Mouse (Mus musculus) R1 (cell line): Measurements from ENCODE around the gene Odr4.

Source experiments
- DNase-seq: peaks from one replicate; pipeline ENCODE4 v3.0.0-alpha.2; 2018; ENCODE audit warnings: low read depth, low spot score

The Odr4 gene

DNA sequence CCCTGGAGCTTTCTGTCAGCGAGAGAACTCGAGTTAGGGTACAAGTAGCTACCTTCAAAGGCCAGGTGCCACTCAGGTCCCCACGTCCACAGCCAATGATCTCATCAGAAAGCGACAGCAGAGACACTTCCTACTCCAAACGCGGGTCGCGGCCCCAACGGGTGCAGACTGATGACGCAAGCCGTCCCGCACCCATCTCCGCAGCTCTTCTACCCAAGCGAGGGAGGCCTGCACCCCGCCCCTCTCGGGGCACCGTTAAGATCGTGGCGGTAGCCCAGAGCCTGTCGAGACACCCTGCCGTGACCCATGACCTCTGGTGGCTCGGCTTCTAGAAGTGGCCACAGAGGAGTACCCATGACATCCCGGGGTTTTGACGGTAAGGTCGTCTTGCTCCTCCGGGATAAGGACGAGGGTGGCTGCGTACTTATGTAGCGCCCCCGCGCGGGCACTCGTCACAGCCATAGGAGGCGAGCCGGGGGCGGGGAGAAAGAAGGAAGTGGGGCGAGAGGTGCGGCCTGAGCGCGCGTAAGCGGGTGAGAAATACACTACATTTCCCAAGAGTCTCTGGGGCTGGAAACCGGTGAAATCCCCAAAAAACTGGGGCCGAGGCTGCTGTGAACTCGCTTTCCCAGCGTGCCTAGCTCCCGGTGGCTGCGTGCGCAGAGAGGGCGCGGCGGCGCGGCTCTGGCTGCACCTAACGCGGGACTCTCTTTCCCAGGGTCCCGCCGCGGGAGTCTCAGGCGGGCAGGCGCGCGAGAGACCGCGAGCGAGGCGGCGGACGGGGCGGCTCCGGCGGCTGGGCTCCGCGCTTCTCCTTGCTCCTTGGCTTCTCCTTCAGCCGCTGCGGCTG is at the start of gene Odr4, which contains the start of gene Tpr:
TSS of gene Odr4 (minus strand) at position 443 of the 850 bp plus-strand sequence.
TSS of gene Tpr (plus strand) at position 201 of the 850 bp plus-strand sequence.
- DNase-seq = peak; percentile 99

DNA sequence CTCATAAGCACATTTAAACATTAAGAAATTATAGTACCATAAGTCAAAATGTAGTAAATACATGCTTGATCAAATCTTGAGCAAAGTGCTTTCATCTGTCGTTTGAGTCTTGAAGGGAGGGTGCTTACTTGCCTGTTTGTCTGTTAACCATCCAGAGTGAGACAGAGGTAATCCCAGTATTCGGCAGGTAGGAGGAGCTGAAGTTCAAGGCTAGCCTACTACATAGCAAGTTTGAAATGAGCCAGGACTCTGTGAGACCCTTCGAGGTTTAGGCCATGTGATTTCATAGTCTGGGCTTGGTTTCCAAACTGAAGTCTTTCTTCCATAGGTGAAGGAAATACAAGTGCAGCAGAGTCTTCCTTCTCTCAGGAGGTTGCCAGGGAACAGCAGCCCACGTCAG is 48.9 kb upstream of the Odr4 start:
- peak; percentile 38 for DNase-seq

DNA sequence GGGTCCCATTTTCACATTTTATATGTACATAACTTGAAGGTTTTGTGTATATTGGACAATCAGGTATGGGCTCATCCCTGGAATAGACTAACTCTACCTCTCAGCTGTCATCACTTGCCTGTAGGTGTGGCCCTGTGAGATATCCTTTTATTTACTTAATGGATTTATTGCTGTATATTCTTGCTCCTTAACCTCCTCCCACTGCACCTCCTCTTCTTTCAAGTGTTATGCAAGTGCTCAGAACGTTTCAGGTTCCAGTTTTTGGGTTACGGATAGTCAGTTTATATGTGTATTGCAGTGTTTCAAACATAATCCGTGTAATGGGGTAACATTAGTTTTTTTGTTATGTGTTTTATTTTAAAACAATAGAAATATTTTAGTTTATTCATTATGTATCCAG is 45.8 kb upstream of the Odr4 start:
- DNase-seq = no peak

DNA sequence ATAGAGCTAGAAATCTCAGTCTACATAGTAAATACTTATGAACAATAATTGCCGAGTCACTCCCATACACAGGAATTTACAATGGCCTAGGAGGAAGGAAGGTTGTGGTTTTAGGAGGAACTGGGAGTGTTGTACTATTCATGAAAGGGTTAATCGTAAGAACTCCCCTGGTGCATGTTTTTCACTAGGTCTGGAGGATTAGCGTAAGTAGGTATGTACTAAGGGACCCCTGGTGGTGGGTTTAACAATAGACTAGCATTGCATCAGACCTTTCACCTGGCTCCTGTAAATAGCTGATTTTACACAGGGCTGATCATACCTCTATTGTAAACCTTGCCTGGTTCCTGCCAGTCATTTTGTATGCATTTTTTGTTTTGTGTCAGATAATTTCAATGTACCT is 33.3 kb upstream of the Odr4 start:
- DNase-seq = peak; percentile 86

DNA sequence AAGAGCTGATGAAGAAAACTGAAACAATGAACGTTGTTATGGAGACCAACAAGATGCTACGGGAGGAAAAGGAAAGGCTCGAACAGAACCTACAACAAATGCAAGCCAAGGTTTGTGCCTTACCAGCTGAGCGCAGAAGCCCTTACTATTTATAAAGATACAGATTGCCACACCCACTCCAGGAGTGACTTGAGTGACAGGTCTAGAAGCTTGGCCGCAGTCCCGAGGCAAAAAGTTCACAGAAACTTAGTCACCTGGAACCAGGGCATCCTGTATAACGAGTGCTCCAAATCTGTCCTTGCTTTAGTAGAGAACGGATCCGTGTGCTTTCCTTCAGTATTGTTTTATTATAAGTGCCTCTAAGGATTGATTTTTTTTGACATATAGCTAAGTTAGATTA is 32.8 kb upstream of the Odr4 start:
- DNase-seq = peak; percentile 40

DNA sequence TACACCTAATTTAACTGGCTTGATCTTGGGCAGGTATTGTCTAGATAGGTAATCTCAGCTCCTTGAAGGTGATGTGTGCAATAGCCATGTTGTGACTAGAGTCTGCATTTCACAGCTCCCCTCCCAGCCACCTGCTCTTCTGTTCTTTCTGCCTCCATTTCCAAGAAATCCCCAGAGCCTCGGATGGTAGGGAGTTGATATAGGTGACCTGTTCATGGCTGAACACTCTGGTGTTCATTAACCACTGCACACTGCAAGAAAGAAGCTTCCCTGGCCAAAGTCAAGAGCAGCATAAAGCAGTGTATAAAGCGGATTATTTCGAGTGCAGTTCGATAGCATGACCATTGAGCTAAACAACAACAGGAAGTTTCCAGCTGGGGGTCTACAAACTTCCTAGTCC is 25.5 kb upstream of the Odr4 start:
- DNase-seq = no peak

DNA sequence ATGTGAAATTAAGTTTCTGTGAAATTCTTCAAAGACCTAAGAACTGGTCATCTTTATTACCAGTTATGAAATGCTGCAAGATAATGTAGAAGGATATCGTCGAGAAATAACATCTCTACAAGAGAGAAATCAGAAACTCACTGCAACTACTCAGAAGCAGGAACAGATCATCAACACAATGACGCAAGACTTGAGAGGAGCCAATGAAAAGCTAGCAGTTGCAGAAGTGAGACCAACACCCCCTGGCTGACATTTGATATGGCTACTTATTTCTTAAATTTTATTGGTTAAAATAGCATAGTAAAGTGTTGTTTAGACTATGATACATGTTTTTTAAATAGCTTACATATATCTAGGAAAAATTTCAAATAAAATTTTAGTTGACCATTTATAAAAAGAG is 23.1 kb upstream of the Odr4 start:
- DNase-seq = no peak

DNA sequence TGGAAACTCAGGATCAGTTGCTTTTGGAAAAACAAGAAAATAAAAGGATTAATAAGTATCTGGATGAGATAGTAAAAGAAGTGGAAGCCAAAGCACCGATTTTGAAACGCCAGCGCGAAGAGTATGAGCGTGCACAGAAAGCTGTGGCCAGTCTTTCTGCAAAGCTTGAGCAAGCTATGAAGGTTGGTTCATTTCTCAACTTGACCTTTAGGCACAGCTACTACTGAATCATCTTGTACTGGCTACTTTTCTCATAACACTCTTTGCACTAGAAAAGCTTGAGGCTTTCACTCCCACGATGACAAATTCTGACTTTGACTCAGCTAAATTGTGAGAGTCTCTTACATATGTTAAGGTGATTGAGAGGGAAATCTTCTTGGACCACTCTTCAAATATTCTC is 17.1 kb upstream of the Odr4 start:
- DNase-seq = no peak

DNA sequence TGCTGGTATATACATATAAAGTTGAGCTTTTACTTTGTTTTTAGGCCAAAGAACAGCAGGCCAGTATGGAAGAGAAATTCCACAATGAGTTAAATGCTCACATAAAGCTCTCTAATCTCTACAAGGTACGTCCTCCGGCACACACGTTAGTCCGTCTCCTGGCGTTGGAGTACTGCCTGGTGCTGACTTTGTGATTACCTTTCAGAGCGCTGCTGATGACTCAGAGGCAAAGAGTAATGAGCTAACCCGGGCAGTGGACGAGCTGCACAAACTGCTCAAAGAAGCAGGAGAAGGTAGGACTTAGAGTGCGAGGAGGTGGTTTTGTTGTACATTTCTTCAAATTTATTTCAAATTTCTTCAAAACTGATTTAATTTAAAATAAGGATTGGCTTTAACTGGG is 14.4 kb upstream of the Odr4 start:
- DNase-seq = no peak

DNA sequence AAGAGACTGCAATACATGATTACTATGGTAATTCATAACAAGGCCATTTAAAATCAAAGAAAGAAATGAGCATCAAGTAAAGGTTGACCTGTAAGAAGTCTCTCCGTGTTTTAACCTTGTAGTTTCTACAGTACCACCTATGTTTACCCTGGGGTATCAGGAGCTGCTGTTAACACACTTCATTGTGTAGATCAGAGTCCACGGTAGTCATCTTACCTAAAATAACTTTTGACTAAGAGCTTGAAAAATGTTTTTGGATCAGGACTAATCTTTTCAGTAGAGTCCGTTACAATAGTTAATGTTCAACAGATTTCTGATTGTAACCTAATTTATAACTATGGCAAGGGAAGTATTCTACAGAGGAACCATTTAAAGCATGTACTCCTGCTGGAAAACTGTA is 11.7 kb upstream of the Odr4 start:
- DNase-seq = no peak

DNA sequence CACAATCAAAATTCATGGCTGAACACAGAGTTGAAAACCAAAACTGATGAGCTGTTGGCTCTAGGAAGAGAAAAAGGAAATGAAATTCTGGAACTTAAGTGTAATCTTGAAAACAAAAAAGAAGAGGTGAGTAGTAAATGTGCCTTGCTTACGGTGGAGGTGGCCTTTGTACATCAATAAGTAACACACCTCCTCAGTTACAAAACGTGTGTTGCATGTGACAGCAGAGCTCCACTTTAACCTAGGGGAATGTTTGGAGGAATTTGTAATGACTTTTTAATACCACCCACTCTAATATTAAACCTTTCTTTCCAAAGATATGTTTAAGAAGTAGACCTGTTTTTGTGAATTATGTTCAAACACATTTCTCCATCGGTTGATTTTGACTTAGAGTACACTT is 11.0 kb upstream of the Odr4 start:
- DNase-seq = no peak

DNA sequence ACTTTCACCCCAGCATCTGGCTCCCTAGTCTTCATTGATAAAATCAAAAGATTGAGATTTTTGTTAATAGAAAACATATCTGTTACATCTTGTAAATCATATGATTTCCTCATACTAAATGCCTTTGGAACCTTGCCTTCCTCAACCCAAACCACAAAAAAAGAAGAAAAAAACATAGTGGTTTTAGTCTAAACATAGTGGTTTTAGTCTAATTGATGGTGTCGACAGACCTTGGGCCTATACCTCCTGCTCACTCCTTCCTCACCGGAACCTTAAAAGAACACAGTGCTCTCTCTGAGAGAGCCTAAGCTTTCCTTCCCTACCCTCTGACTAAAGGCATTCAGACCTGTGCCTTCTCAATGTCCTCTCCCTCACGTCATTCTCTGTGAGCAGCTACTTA is 3.1 kb upstream of the Odr4 start:
- DNase-seq = no peak

DNA sequence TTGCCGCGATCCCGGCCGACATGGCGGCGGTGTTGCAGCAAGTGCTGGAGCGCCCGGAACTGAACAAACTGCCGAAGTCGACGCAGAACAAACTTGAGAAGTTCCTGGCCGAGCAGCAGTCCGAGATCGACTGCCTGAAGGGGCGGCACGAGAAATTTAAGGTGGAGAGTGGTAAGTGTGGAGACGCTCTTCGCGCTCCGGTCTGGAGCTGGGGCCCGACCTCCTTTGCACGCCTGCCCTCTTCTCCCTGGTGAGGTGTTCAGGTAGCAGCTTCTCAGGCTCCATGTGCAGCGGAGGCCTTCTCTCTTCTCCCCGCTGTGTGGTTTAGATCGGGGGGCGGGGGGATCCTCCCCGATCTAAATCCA is 590 bp upstream of the Odr4 start:
- DNase-seq = no peak

DNA sequence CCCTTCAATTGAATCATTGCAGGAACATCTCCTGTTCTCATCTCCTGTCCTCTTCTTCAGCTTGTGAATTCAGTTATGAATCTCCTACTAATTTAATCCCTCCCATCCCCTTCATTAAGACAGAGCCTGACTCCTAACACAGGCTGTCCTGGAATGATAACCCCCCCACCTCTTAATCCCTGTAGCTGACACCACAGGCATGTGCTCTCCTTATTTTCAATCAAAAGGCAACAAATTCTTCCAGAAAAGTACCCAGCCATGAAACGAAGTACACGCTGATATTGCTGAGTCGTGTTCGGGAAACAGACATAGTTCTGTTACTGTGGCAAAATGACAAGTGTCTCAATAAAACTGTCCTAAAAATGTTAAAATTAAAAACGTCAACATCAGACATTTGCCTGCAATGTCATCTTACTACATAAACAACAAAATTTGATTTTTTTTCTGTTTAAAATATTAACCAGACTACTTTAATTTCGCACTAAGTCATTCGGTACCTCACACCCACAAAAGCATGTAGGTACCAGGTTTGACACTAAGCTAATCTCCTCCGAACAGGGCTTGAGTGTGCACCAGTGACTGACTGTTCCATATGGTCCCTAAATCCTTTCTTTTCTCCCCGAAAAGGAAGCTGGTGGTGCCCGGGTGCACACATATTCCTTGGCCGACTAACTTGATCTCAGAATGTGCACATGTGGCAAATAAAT is 796 bp downstream of the Odr4 start:
- no peak for DNase-seq

DNA sequence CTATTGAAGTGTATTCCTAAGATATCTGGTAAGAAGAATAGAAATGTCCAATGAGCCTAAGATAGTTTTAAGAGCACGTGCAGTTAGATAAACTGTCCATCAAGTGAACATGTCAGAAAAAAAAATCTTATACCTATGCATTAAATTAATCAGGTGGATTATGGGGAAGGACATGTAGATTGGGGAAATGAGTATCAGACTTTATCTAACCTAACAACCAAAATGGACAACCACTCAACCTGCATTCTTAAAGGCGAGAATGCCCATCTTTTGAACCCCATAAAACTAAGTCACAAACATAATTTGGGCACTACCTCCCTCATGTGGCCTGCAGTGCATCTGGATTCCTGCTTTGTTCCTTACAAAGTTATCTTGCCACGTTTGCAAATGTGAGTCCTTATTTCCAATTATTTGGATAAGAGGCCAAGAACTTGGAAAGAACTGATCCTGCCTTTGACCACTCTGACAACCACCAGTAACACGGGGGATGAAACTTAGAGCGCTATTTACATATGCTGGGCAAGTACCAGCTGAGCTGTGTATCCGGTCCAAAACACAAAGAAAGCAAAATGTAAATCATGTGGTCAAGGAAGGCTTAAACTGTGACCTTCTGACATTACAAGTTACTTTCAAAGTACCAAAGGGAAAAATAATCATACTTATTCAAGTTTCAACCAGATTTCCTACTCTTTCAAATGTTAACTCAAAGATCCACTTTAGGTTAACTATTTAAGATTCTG is 3.3 kb downstream of the Odr4 start:
- DNase-seq = no peak

DNA sequence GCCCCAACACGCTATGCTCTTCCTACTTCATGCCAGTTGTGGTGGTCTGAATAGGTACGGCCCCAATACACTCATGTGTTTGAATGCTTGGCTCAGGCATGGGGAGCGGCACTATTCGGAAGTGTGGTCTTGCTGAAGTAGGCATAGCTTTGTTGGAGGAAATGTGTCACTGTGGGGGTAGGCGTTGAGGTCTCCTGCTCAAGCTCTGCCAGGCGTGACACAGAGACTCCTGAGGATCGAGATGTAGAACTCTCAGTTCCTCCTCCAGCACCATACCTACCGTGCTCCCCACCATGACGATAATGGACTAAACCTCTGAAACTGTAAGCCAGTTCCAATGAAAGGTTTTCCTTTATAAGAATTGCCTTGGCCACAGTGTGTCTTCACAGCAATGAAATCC is 5.3 kb downstream of the Odr4 start:
- no peak for DNase-seq

DNA sequence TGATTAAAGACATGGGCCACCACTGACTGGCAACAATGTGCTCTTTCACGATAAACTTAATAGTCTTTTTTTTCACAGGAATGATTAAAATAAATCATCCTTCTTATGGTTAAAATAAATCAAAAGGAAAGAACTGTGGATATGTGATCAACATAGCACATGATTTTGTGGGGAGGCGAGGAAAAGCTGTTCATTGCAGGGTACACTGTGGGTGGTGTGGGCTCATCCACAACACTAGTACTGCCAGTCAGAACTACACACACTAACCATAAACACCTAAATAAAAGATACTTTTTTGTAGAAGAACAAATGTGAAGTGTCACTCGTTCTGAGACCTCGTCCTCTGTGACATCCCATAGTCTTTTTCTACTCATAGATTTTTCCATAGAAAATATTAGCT is 8.7 kb downstream of the Odr4 start:
- no peak for DNase-seq

DNA sequence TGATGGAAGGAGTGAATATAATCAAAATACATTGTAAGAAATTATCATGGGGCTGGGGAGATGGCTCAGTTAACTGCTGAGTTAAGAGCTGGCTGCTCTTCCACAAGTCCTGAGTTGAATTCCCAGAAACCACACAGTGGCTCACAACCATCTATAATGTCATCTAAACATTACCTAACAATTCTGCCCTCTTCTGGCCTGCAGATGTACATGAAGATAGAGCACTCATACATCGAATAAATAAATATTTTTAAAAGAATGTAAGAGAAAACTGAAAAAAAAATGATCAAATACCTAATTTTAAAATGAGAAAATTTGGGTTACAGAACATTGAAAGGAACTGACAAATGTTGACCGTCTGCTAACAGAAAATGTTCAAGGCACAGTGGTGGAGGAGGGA is 18.6 kb downstream of the Odr4 start:
- no peak for DNase-seq

DNA sequence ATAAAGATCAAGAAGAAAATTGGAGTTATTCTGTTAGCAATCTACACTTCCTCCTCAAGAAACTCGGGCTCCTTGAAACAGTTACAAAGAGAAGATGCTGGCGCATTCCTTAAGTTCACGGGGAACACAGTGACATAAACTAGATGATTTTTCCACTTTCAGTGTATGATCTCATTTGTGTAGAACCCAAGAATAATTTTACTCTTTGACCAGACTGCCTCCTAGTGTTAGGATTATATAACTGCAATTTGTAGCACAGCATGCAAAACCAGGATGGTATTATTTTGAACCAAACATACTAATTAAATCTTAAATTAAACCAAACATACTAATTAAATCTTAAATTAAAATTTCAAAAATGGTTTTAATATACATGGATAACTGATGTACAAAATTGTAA is 20.0 kb downstream of the Odr4 start:
- DNase-seq = peak; percentile 45

DNA sequence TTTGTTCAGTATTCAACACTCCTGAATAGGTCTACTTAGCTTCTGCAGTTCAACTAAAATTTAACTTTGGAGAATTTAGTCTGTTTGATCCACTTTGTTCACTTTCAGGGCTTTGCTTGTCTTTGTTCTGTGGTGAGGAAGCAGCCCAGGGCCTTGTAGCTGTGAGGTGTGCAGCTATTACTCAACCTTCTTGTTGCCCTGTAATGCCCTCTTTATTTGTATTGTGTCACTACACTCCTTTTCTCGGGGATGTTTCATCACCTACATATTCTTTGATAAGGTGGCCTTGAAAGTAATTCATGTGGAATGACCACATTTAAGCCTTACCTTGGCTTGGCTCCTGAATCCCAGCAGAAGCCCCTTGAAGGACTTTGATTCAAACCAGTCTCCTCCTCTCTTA is 32.0 kb downstream of the Odr4 start:
- DNase-seq = no peak

DNA sequence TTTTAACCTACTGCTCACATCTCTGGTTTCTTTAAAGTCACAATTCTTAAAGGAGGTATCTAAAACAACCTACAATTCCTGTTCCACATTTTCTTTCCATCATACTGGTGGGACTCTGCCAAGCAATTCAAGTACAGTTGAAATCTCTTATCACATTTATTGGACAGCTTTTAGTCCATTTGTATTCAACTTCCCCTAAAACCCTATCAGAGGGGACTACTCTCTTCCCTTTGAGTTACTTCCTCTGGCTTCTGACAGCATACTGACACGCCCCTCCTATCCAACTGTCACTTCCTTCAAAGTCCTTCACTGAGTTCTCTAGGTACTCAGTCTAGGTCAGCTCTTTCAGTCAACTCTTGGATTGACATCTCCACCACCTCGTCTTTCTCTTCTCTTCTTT is 57.8 kb downstream of the Odr4 start:
- no peak for DNase-seq

DNA sequence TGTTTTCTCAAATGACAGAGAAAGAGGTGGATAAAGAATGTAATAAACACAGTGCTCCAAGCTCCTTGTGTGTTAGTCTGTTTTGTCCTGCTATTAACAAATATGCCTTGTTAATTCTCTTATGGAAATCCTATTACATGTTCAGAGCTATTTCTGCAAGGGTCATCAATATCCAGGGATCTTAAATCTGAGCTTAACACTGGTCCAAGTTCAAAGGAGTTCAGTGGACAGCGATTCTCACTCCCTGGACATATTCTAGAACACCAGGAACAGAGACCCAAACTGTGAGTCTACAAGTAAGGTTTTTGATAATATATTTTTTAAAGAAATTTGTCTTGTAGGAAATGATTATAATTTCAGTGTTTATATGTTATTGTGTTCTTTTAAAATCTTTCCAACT is 73.7 kb downstream of the Odr4 start, which contains the start of gene Pdc:
TSS of gene Pdc (plus strand) at position 213 of the 400 bp plus-strand sequence.
- DNase-seq = no peak
